Mouse (Mus musculus) testis, adult 2 months (tissue): ENCODE measurements around the gene Cpox. TPM values are rescaled to one million over a fixed set of nuclear protein-coding genes. Genes with fewer than 3 reads are reported as not detected.

Experiments used
- H3K27ac ChIP-seq: fragments of 200-500 bp; 2 replicates; pipeline ENCODE4 v1.5.1; 2012; ENCODE audit warnings: low read depth, low read length; ENCODE audit not compliant: control insufficient read depth, insufficient read depth
- H3K27me3 ChIP-seq: fragments of 200-500 bp; 2 replicates; pipeline ENCODE4 v1.6.1; 2012; ENCODE audit warnings: mild to moderate bottlenecking, low read length, moderate library complexity; ENCODE audit not compliant: control insufficient read depth, insufficient read depth
- H3K36me3 ChIP-seq: fragments of 200-500 bp; 2 replicates; pipeline ENCODE4 v1.6.1; 2012; ENCODE audit warnings: mild to moderate bottlenecking, low read length; ENCODE audit not compliant: control insufficient read depth, insufficient read depth
- H3K4me1 ChIP-seq: fragments of 200-500 bp; 2 replicates; pipeline ENCODE4 v1.6.1; 2012; ENCODE audit warnings: low read length; ENCODE audit not compliant: control insufficient read depth, insufficient read depth
- H3K4me3 ChIP-seq: fragments of 200-500 bp; 2 replicates; pipeline ENCODE4 v1.5.1; 2012; ENCODE audit warnings: low read depth, mild to moderate bottlenecking, low read length, moderate library complexity, mixed read lengths; ENCODE audit not compliant: control insufficient read depth
- CTCF ChIP-seq: fragments of 200-500 bp; IDR thresholded peaks from 2 replicates; pipeline ENCODE4 v1.5.1; 2012; ENCODE audit warnings: low read depth, mild to moderate bottlenecking, inconsistent platforms, low read length, moderate library complexity; ENCODE audit not compliant: control insufficient read depth, insufficient read depth, insufficient replicate concordance
- POLR2A ChIP-seq: fragments of 200-500 bp; IDR thresholded peaks from 2 replicates; pipeline ENCODE4 v1.6.1; 2012; ENCODE audit warnings: low read depth, mild to moderate bottlenecking, inconsistent platforms, low read length, moderate library complexity; ENCODE audit not compliant: control insufficient read depth
- polyA plus RNA-seq: library from polyadenylated mRNA; depleted of rRNA; stranded (reverse); fragments of >200 nt; gene quantifications from 2 replicates; pipeline ENCODE4 v1.2.3, GENCODE M21; 2012; rRNA removed

The Cpox gene
- polyA plus RNA-seq, 1 experiment: 2.2 TPM

DNA sequence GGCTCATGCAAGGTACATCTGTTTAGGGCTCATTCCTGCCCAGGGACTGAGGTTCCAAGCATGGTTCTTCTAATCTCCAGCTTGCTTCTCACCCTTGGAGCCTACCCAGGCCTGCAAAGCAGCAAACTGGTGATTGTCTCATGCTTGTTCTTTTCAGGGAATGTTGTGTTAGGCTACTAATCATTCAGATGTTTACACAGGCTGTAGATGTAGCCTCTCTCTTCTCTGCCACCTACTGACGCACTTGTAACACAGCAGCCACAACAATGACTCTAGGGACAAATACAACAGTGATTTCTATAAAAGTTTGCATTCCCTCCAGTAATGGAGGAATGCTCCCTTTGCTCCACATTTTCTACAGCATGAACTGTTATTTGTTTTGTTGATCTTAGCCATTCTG lies 81.2 kb downstream of the Cpox start:
- Histone ChIP-seq H3K27me3 (no peaks in the 10 kb centered on the region), H3K4me3 (no peak overlapping the region), H3K4me1 (no peaks in the 10 kb centered on the region), H3K27ac (no peak overlapping the region), H3K36me3 (no peaks in the 10 kb centered on the region)
- TF ChIP-seq CTCF: no peak

DNA sequence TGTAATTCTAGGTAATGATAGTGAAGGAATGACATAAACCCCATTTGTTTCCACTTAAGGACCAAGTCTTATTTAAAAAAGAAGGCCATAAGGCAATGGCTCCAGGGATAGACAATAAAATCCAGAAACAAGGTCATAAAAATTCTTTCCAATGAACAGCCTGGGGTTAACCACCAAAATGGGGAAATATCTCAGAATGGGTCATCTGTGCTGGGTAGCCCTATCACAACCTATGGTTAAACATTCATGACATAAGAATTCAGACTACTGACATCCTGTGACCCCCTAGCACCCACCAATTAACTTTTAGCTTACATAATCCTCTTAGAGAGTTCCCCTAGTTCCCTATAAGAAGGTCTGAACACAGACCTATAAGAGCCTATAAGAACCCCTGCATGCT lies 86.1 kb downstream of the Cpox start:
- Histone ChIP-seq H3K27ac (no peak overlapping the region), H3K36me3 (no peaks in the 10 kb centered on the region), H3K27me3 (no peaks in the 10 kb centered on the region), H3K4me3 (no peak overlapping the region), H3K4me1 (no peaks in the 10 kb centered on the region)
- no peak for TF ChIP-seq POLR2A
- no peak for TF ChIP-seq CTCF

DNA sequence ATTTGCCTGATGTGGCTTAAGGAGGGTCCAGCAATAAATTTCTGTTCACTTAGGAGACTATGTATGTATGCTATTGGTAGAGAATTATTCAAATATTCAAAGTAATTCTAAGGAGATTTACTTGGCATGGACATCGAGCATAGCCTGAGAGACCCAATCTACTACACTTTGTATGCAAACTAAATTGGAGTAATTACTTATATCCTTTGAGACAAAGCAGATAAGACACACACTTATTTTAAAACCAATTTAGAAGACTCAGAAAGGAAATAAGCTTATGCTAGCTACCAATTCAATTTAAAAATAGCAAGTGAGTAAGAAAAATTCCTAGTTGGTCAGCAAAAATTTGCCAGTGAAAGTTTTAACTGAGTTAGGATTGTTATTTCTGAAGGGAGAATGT lies 93.0 kb downstream of the Cpox start, which contains the start of gene Olfr172:
Gene Olfr172, minus strand, starts transcription at position 101 of the 400 bp plus-strand sequence.
- H3K27me3 ChIP-seq: no peaks in the 10 kb centered on the region
- TF ChIP-seq CTCF (no peak), POLR2A (no peak)
- no peak within 1 kb of the TSS for H3K27ac ChIP-seq
- H3K4me3 ChIP-seq: no peak within 1 kb of the TSS
- no peaks in the 10 kb centered on the region for H3K36me3 ChIP-seq
- no peaks in the 10 kb centered on the region for H3K4me1 ChIP-seq

Other genes with a start within 250 kb of the Cpox start
- 24.2 and 27.0 TPM in 2 replicates for gene St3gal6, start 146.0 kb upstream of the Cpox start, polyA plus RNA-seq
- not detected in 2 replicates for gene Gm813, start 53.3 kb upstream of the Cpox start, polyA plus RNA-seq
- gene E330017A01Rik, start 31.6 kb upstream of the Cpox start, polyA plus RNA-seq: 0.09 and 0.16 TPM in 2 replicates
- gene Gpr15, start 48.8 kb downstream of the Cpox start, polyA plus RNA-seq: 3.8 and 4.2 TPM in 2 replicates
- 50.2 and 50.5 TPM in 2 replicates for gene Cldnd1, start 57.6 kb downstream of the Cpox start, polyA plus RNA-seq
- not detected in 2 replicates for gene Olfr172, start 92.9 kb downstream of the Cpox start, polyA plus RNA-seq
- not detected in 2 replicates for gene Olfr173, start 130.0 kb downstream of the Cpox start, polyA plus RNA-seq
- not detected in 2 replicates for gene Olfr175-ps1, start 156.5 kb downstream of the Cpox start, polyA plus RNA-seq
- gene Olfr177, start 204.5 kb downstream of the Cpox start, polyA plus RNA-seq: not detected in 2 replicates
- gene Olfr178, start 221.8 kb downstream of the Cpox start, polyA plus RNA-seq: not detected in 2 replicates